In genomic region chr1:152386188-152386835, GRCm38 (mm10) we compare ENCODE assay signal across 8 mouse cellular contexts. TPM values are rescaled to one million over a fixed set of nuclear protein-coding genes. Genes with fewer than 3 reads are reported as not detected.
DNase-seq lines count a peak whose midpoint lies in the region; ATAC-seq lines count a peak whose summit lies in the region.

TSS of gene Tsen15 (minus strand) at chr1:152386688.

- under 1% methylated on average over 57 of the region's 57 CpGs for WGBS in intestine, embryonic 15.5 days

- H3K4me3 ChIP-seq in intestine, embryonic 15.5 days (replicated peaks) = peak within 1 kb of the TSS; percentile 94

- no peaks in the 10 kb centered on the region for H3K4me1 ChIP-seq in intestine, embryonic 15.5 days (replicated peaks)

- no peaks in the 10 kb centered on the region for H3K9me3 ChIP-seq in intestine, embryonic 15.5 days

- ATAC-seq in intestine, embryonic 15.5 days = peak; percentile 99
- ATAC-seq in megakaryocyte-erythroid progenitor cell, adult 5-6 weeks (replicated peaks; ENCODE audit: low FRiP score, low TSS enrichment, poor library complexity, severe bottlenecking) = peak; percentile 100

- DNase-seq in adrenal gland, adult 2 months = peak; percentile 93
- DNase-seq in embryo, embryonic 11.5 days (ENCODE audit: low read depth, low spot score) = peak; percentile 65
- peak; percentile 78 to 84 for DNase-seq in gastrocnemius, postnatal 36 days
- DNase-seq in left cerebral cortex, postnatal 14 days (ENCODE audit: low spot score in 2 of 2) = peak; percentile 68 to 86
- peak; percentile 81 for DNase-seq in right cerebral cortex, postnatal 14 days
- DNase-seq in urinary bladder, postnatal 25 days (ENCODE audit: low spot score) = peak; percentile 86

- H3K27me3 ChIP-seq in intestine, embryonic 15.5 days (replicated peaks) = no peaks in the 10 kb centered on the region

- intact Hi-C loops in gastrocnemius, postnatal 36 days (cut with DNase I) = no loop called here
- intact Hi-C loops in left cerebral cortex, postnatal 14 days (cut with DNase I) = no loop called here

- peaks cover 3% of the 10 kb centered on the region; the same call in 1 of the 2 replicates for H3K36me3 ChIP-seq in intestine, embryonic 15.5 days

- peak within 1 kb of the TSS; percentile 36; the same call in 1 of the 2 replicates for H3K27ac ChIP-seq in intestine, embryonic 15.5 days

- peak within 1 kb of the TSS; percentile 65 for H3K4me2 ChIP-seq in intestine, embryonic 15.5 days (replicated peaks)

- H3K9ac ChIP-seq in intestine, embryonic 15.5 days = peak within 1 kb of the TSS; percentile 95

RNA-seq across cellular contexts. Expression of gene Tsen15, which starts in this region (rescaled TPM):
- total RNA-seq in adrenal gland, adult 2 months (2021) = 10 to 100 TPM; 21.4 to 27.6 TPM
- polyA plus RNA-seq in adrenal gland, adult 2 months (2012; rRNA removed) = 10.6 and 11.6 TPM in 2 replicates
- 10 to 100 TPM; 11.9 to 13.7 TPM for total RNA-seq in gastrocnemius, postnatal 36 days (2021)
- polyA plus RNA-seq in intestine, embryonic 15.5 days (2015; fragmentation: Nextera tagmentation; extraction: Ambion mirVana) = 70.2 and 74.4 TPM in 2 replicates
- total RNA-seq in left cerebral cortex, postnatal 14 days (2021) = 10 to 100 TPM; 25.3 to 25.7 TPM
- total RNA-seq in megakaryocyte-erythroid progenitor cell, adult 5-6 weeks (2014; fragmentation: Nextera tagmentation) = 87.6 and 116 TPM in 2 replicates
- total RNA-seq in megakaryocyte-erythroid progenitor cell, adult 5-6 weeks (2017) = 109 and 141 TPM in 2 replicates

Comparison
In these comparisons a context has a peak if more than half of its experiments do, and no peak if none do; other contexts are left out.
1. Peak in every context shown above with its lines: DNase-seq, ATAC-seq, H3K4me3 ChIP-seq and H3K27ac ChIP-seq.